Mouse (Mus musculus): Measurements from ENCODE around the gene Tmem270.

GRCm38 (mm10) chr5:134919097-134919496 lies 12.6 kb upstream of the Tmem270 start:
- no peak for TF ChIP-seq CTCF (IDR thresholded peaks at IDR 0.05; ENCODE audit: low read depth, low read length)
- no peak for TF ChIP-seq POLR2A (IDR thresholded peaks at IDR 0.05; ENCODE audit: extremely low read depth, insufficient read depth, low read length)
